Mouse (Mus musculus) liver, postnatal 0 days (tissue): ENCODE measurements around the gene Rin3. TPM values are rescaled to one million over a fixed set of nuclear protein-coding genes. Genes with fewer than 3 reads are reported as not detected.
A peak's percentile ranks its signal among the peaks of the same experiment; 100 is the strongest.

Source experiments
- ATAC-seq: fragments of 200-750 bp; cut with Nextera tagmentation; 2 replicates; pipeline ENCODE4 v1.8.0; 2017; ENCODE audit warnings: mild to moderate bottlenecking, moderate library complexity
- DNase-seq: peaks from one replicate; pipeline ENCODE4 v3.0.0-alpha.2; 2016
- H3K27ac ChIP-seq: fragments of 300-500 bp; sonication (generic); 2 replicates; pipeline ENCODE4 v1.5.1; 2014; ENCODE audit warnings: antibody characterized with exemption, moderate library complexity, mild to moderate bottlenecking, low read depth
- H3K27me3 ChIP-seq: fragments of 300-500 bp; sonication (generic); 2 replicates; pipeline ENCODE4 v1.6.1; 2014; ENCODE audit warnings: low read length, control low read depth, mixed read lengths; ENCODE audit not compliant: insufficient read depth
- H3K36me3 ChIP-seq: fragments of 300-500 bp; sonication (generic); replicated peaks from 2 replicates; pipeline ENCODE4 v1.6.1; 2014; ENCODE audit warnings: mild to moderate bottlenecking, control low read depth, low read length, moderate library complexity, mixed read lengths; ENCODE audit not compliant: insufficient read depth
- H3K4me1 ChIP-seq: fragments of 300-500 bp; sonication (generic); 2 replicates; pipeline ENCODE4 v1.6.1; 2014; ENCODE audit warnings: antibody characterized with exemption, mild to moderate bottlenecking, control low read depth; ENCODE audit not compliant: insufficient read depth
- H3K4me2 ChIP-seq: fragments of 300-500 bp; sonication (generic); 2 replicates; pipeline ENCODE4 v1.6.1; 2014; ENCODE audit warnings: low read depth, mild to moderate bottlenecking, low read length, moderate library complexity, mixed read lengths
- H3K4me3 ChIP-seq: fragments of 300-500 bp; sonication (generic); 2 replicates; pipeline ENCODE4 v1.5.1; 2014; ENCODE audit warnings: low read depth, low read length
- H3K9ac ChIP-seq: fragments of 300-500 bp; sonication (generic); replicated peaks from 2 replicates; pipeline ENCODE4 v1.6.1; 2014; ENCODE audit warnings: mild to moderate bottlenecking, moderate library complexity
- H3K9me3 ChIP-seq: fragments of 300-500 bp; sonication (generic); 2 replicates; pipeline ENCODE4 v1.6.1; 2016; ENCODE audit warnings: mild to moderate bottlenecking, control low read depth, low read length, mixed read lengths
- CTCF ChIP-seq: sonication (generic); IDR thresholded peaks from 2 replicates; pipeline ENCODE4 v1.5.1; 2016; ENCODE audit warnings: antibody characterized with exemption, low read depth
- EP300 ChIP-seq: IDR thresholded peaks from 2 replicates; pipeline ENCODE4 v1.6.1; 2016; ENCODE audit warnings: antibody characterized with exemption, low read depth, mild to moderate bottlenecking
- WGBS: fragments of 180-500 bp; shearing (Covaris S2); extraction: QIAGEN DNeasy Blood & Tissue Kit; methylation state at CpG from one replicate; pipeline ENCODE4 v1.1.7; 2014; ENCODE audit not compliant: insufficient replicate concordance; 5-methylcytosine and 5-hydroxymethylcytosine counted together
- polyA plus RNA-seq: library from polyadenylated mRNA; unstranded; fragments of >200 nt; fragmentation: Nextera tagmentation; extraction: Ambion mirVana; gene quantifications from 2 replicates; pipeline ENCODE4 v1.2.1, GENCODE M21; 2015

Rin3 gene
- polyA plus RNA-seq, 1 experiment from 2014 or later: 10.0 TPM

- ATAC-seq: no peak
- WGBS: 69% methylated on average over 10 of the region's 10 CpGs
- Histone ChIP-seq H3K4me2 (no peak overlapping the region), H3K9ac (no peak overlapping the region), H3K27ac (peak overlapping the region; percentile 45), H3K9me3 (no peaks in the 10 kb centered on the region), H3K36me3 (no peaks in the 10 kb centered on the region), H3K4me3 (no peak overlapping the region), H3K4me1 (no peaks in the 10 kb centered on the region; the same call in 1 of the 2 replicates), H3K27me3 (no peaks in the 10 kb centered on the region)
- DNase-seq: no peak
- TF ChIP-seq CTCF (no peak), EP300 (no peak)
Measured at GRCm38 (mm10) chr12:102436939-102437526, 154.2 kb downstream of the Rin3 start.

GRCm38 (mm10) chr12:102437952-102438351 is 155.1 kb downstream of the Rin3 start:
- Histone ChIP-seq H3K4me2 (peak overlapping the region; percentile 70), H3K9ac (peak overlapping the region; percentile 63), H3K4me1 (no peaks in the 10 kb centered on the region; the same call in 1 of the 2 replicates), H3K27ac (peak overlapping the region; percentile 41), H3K9me3 (no peaks in the 10 kb centered on the region), H3K4me3 (peak overlapping the region; percentile 56), H3K27me3 (no peaks in the 10 kb centered on the region), H3K36me3 (no peaks in the 10 kb centered on the region)
- 65% methylated on average over 5 of the region's 5 CpGs for WGBS
- no peak for DNase-seq
- no peak for ATAC-seq
- no peak for TF ChIP-seq EP300
- no peak for TF ChIP-seq CTCF

- TF ChIP-seq EP300: no peak
- TF ChIP-seq CTCF: no peak
- peak overlapping the region; percentile 63 for H3K9ac ChIP-seq
- no peaks in the 10 kb centered on the region for H3K9me3 ChIP-seq
- 3% methylated on average over 20 of the region's 20 CpGs for WGBS
- ATAC-seq: peak; percentile 23; the same call in 1 of the 2 replicates
- H3K27ac ChIP-seq: peak overlapping the region; percentile 41
- H3K36me3 ChIP-seq: no peaks in the 10 kb centered on the region
- peak overlapping the region; percentile 56 for H3K4me3 ChIP-seq
- H3K4me1 ChIP-seq: no peaks in the 10 kb centered on the region; the same call in 1 of the 2 replicates
- DNase-seq: no peak
- no peaks in the 10 kb centered on the region for H3K27me3 ChIP-seq
- peak overlapping the region; percentile 70 for H3K4me2 ChIP-seq
Measured at GRCm38 (mm10) chr12:102438983-102439631, 156.3 kb downstream of the Rin3 start.

- peak; percentile 95 for DNase-seq
- Histone ChIP-seq H3K27me3 (no peaks in the 10 kb centered on the region), H3K4me2 (peak within 1 kb of the TSS; percentile 70), H3K36me3 (no peaks in the 10 kb centered on the region), H3K4me3 (peak within 1 kb of the TSS; percentile 56), H3K27ac (peak within 1 kb of the TSS; percentile 41), H3K4me1 (no peaks in the 10 kb centered on the region; the same call in 1 of the 2 replicates), H3K9me3 (no peaks in the 10 kb centered on the region), H3K9ac (peak within 1 kb of the TSS; percentile 63)
- WGBS: under 1% methylated on average over 28 of the region's 28 CpGs
- peak; percentile 98 for ATAC-seq
- TF ChIP-seq EP300 (no peak), CTCF (no peak)
Measured at GRCm38 (mm10) chr12:102439632-102440023, 156.8 kb downstream of the Rin3 start, which contains the start of gene Lgmn. Lgmn (minus strand) TSS chr12:102439813.

Other genes starting within 250 kb of the Rin3 start
- gene Slc24a4, start 154.3 kb upstream of the Rin3 start, polyA plus RNA-seq: 0.05 and 0.08 TPM in 2 replicates
- gene Lgmn, start 156.8 kb downstream of the Rin3 start, polyA plus RNA-seq: 140 and 142 TPM in 2 replicates
- 16.5 and 16.7 TPM in 2 replicates for gene Golga5, start 186.1 kb downstream of the Rin3 start, polyA plus RNA-seq